Mouse (Mus musculus) mouse trophoblast stem cell (cell line): ENCODE results near the gene Plpp2.

Experiments
- in situ Hi-C, 2 experiments: fragments of 300-500 bp; cut with MseI, MboI; formaldehyde crosslinking; loops; 2 replicates in 1 of 2; 3 replicates in 1 of 2; pipeline ENCODE4 v1.15.1; 2025

Gene Plpp2

GRCm38 (mm10) chr10:79533126-79533911, at the start of gene Plpp2:
Gene Plpp2 (minus strand): TSS chr10:79533796.
- in situ Hi-C loops: no loop called here

GRCm38 (mm10) chr10:79581501-79581900, 47.9 kb upstream of the Plpp2 start:
- in situ Hi-C loops: no loop called here

GRCm38 (mm10) chr10:79580811-79581210, 47.2 kb upstream of the Plpp2 start:
- in situ Hi-C loops: no loop called here

- in situ Hi-C loops: no loop called here
These were observed 46.8 kb upstream of the Plpp2 start for GRCm38 (mm10) chr10:79580356-79580755.

- in situ Hi-C loops: no loop called here
These were observed 46.2 kb upstream of the Plpp2 start for GRCm38 (mm10) chr10:79579781-79580180.

- in situ Hi-C loops: no loop called here
These were observed 45.3 kb upstream of the Plpp2 start for GRCm38 (mm10) chr10:79578891-79579290.

- in situ Hi-C loops: no loop called here
These were observed 44.7 kb upstream of the Plpp2 start for GRCm38 (mm10) chr10:79578276-79578675.

GRCm38 (mm10) chr10:79577376-79577775, 43.8 kb upstream of the Plpp2 start:
- in situ Hi-C loops: no loop called here

- in situ Hi-C loops: no loop called here
These were observed 42.2 kb upstream of the Plpp2 start for GRCm38 (mm10) chr10:79575754-79576153.

GRCm38 (mm10) chr10:79574796-79575195, 41.2 kb upstream of the Plpp2 start:
- in situ Hi-C loops: no loop called here

GRCm38 (mm10) chr10:79574350-79574749, 40.8 kb upstream of the Plpp2 start:
- in situ Hi-C loops: no loop called here

- in situ Hi-C loops: no loop called here
These were observed 40.0 kb upstream of the Plpp2 start for GRCm38 (mm10) chr10:79573611-79574010.

- in situ Hi-C loops: no loop called here
These were observed 37.7 kb upstream of the Plpp2 start for GRCm38 (mm10) chr10:79571314-79571713.

GRCm38 (mm10) chr10:79569921-79570320, 36.3 kb upstream of the Plpp2 start:
- in situ Hi-C loops: no loop called here

- in situ Hi-C loops: no loop called here
These were observed 26.1 kb upstream of the Plpp2 start for GRCm38 (mm10) chr10:79559716-79560115.

- in situ Hi-C loops: no loop called here
These were observed 23.9 kb upstream of the Plpp2 start for GRCm38 (mm10) chr10:79557496-79557895.

GRCm38 (mm10) chr10:79556951-79557350, 23.4 kb upstream of the Plpp2 start:
- in situ Hi-C loops: no loop called here

- in situ Hi-C loops: no loop called here
These were observed 21.7 kb upstream of the Plpp2 start for GRCm38 (mm10) chr10:79555238-79555724.

- in situ Hi-C loops: no loop called here
These were observed 21.0 kb upstream of the Plpp2 start, which contains the start of gene Mier2 for GRCm38 (mm10) chr10:79554330-79555237. Gene Mier2 (minus strand): TSS chr10:79555199.

- in situ Hi-C loops: no loop called here
These were observed 20.1 kb upstream of the Plpp2 start for GRCm38 (mm10) chr10:79553691-79554090.

- in situ Hi-C loops: no loop called here
These were observed 19.6 kb upstream of the Plpp2 start for GRCm38 (mm10) chr10:79553176-79553575.

- in situ Hi-C loops: no loop called here
These were observed 18.9 kb upstream of the Plpp2 start for GRCm38 (mm10) chr10:79552531-79552930.
